Mouse (Mus musculus) cerebellum, postnatal 4 days (tissue): ENCODE results near the gene Tma7.

Source experiments
- DNase-seq, 2 experiments: peaks; one replicate each; pipeline ENCODE4 v3.0.0; 2022; ENCODE audit warnings: low spot score in 2 of 2, mixed read lengths in 1 of 2

Tma7 gene

GRCm38 (mm10) chr9:109102541-109102940 lies 20.2 kb upstream of the Tma7 start:
- no peak for DNase-seq

GRCm38 (mm10) chr9:109101933-109102445 lies 19.6 kb upstream of the Tma7 start:
- DNase-seq, result no peak

GRCm38 (mm10) chr9:109100307-109100928 lies 18.0 kb upstream of the Tma7 start:
- DNase-seq, result no peak

- peak in 1 of 2 experiments; percentile 20 for DNase-seq
Measured at GRCm38 (mm10) chr9:109098969-109099368, 16.6 kb upstream of the Tma7 start.

- no peak for DNase-seq
Measured at GRCm38 (mm10) chr9:109098366-109098765, 16.0 kb upstream of the Tma7 start.

GRCm38 (mm10) chr9:109097831-109098230 lies 15.4 kb upstream of the Tma7 start:
- DNase-seq, result peak in 1 of 2 experiments; percentile 56

GRCm38 (mm10) chr9:109097291-109097690 lies 14.9 kb upstream of the Tma7 start:
- DNase-seq, result no peak

GRCm38 (mm10) chr9:109096856-109097255 lies 14.5 kb upstream of the Tma7 start:
- DNase-seq, result no peak

GRCm38 (mm10) chr9:109096251-109096661 lies 13.9 kb upstream of the Tma7 start:
- peak in 1 of 2 experiments; percentile 32 for DNase-seq

GRCm38 (mm10) chr9:109095137-109095982 lies 13.0 kb upstream of the Tma7 start, which contains the start of gene Plxnb1:
Gene Plxnb1, plus strand, starts transcription at chr9:109095389.
- DNase-seq, result peak; percentile 55 to 83

- DNase-seq, result no peak
Measured at GRCm38 (mm10) chr9:109094553-109095136, 12.3 kb upstream of the Tma7 start.

- DNase-seq, result peak in 1 of 2 experiments; percentile 36
Measured at GRCm38 (mm10) chr9:109093786-109094552, 11.6 kb upstream of the Tma7 start.

- no peak for DNase-seq
Measured at GRCm38 (mm10) chr9:109092799-109093198, 10.4 kb upstream of the Tma7 start.

GRCm38 (mm10) chr9:109091802-109092201 lies 9.4 kb upstream of the Tma7 start:
- DNase-seq, result no peak

- DNase-seq, result no peak
Measured at GRCm38 (mm10) chr9:109090446-109090845, 8.1 kb upstream of the Tma7 start.

- peak in 1 of 2 experiments; percentile 54 for DNase-seq
Measured at GRCm38 (mm10) chr9:109087987-109088386, 5.6 kb upstream of the Tma7 start.

GRCm38 (mm10) chr9:109084922-109085321 lies 2.5 kb upstream of the Tma7 start:
- no peak for DNase-seq

GRCm38 (mm10) chr9:109081749-109082123 lies 651 bp downstream of the Tma7 start:
- no peak for DNase-seq

- DNase-seq, result no peak
Measured at GRCm38 (mm10) chr9:109080516-109080915, 1.9 kb downstream of the Tma7 start.

- peak; percentile 86 to 91 for DNase-seq
Measured at GRCm38 (mm10) chr9:109073661-109074573, 8.5 kb downstream of the Tma7 start, which contains the start of gene Atrip. Gene Atrip, minus strand, starts transcription at chr9:109074124.
